Mouse (Mus musculus): ENCODE measurements around the gene Pard3. TPM values are rescaled to one million over a fixed set of nuclear protein-coding genes. Genes with fewer than 3 reads are reported as not detected.

Gene Pard3
- total RNA-seq, 2 experiments from 2014 or later, result not detected

GRCm38 (mm10) chr8:127324836-127325570 lies 261.3 kb downstream of the Pard3 start:
- ATAC-seq (replicated peaks; ENCODE audit: poor library complexity), result no peak

- no peak for ATAC-seq (replicated peaks; ENCODE audit: poor library complexity)
Measured at GRCm38 (mm10) chr8:127325749-127326148, 262.1 kb downstream of the Pard3 start.

- peak; percentile 95 for ATAC-seq (replicated peaks; ENCODE audit: poor library complexity)
Measured at GRCm38 (mm10) chr8:127330258-127331187, 266.8 kb downstream of the Pard3 start.

- peak; percentile 66 for ATAC-seq (replicated peaks; ENCODE audit: poor library complexity)
Measured at GRCm38 (mm10) chr8:127331751-127332150, 268.1 kb downstream of the Pard3 start.

- no peak for ATAC-seq (replicated peaks; ENCODE audit: poor library complexity)
Measured at GRCm38 (mm10) chr8:127335216-127335615, 271.5 kb downstream of the Pard3 start.

GRCm38 (mm10) chr8:127338183-127338582 lies 274.5 kb downstream of the Pard3 start:
- no peak for ATAC-seq (replicated peaks; ENCODE audit: poor library complexity)

- no peak for ATAC-seq (replicated peaks; ENCODE audit: poor library complexity)
Measured at GRCm38 (mm10) chr8:127341046-127341445, 277.4 kb downstream of the Pard3 start.

GRCm38 (mm10) chr8:127343115-127343514 lies 279.4 kb downstream of the Pard3 start:
- ATAC-seq (replicated peaks; ENCODE audit: poor library complexity), result no peak

GRCm38 (mm10) chr8:127344421-127344820 lies 280.7 kb downstream of the Pard3 start:
- ATAC-seq (replicated peaks; ENCODE audit: poor library complexity), result no peak

GRCm38 (mm10) chr8:127345912-127346423 lies 282.3 kb downstream of the Pard3 start:
- no peak for ATAC-seq (replicated peaks; ENCODE audit: poor library complexity)

GRCm38 (mm10) chr8:127347890-127348495 lies 284.3 kb downstream of the Pard3 start:
- ATAC-seq (replicated peaks; ENCODE audit: poor library complexity), result no peak

GRCm38 (mm10) chr8:127361796-127362195 lies 298.1 kb downstream of the Pard3 start:
- no peak for ATAC-seq (replicated peaks; ENCODE audit: poor library complexity)

GRCm38 (mm10) chr8:127368347-127368746 lies 304.7 kb downstream of the Pard3 start:
- ATAC-seq (replicated peaks; ENCODE audit: poor library complexity), result no peak

- ATAC-seq (replicated peaks; ENCODE audit: poor library complexity), result no peak
Measured at GRCm38 (mm10) chr8:127371326-127371949, 307.7 kb downstream of the Pard3 start.

GRCm38 (mm10) chr8:127377775-127378174 lies 314.1 kb downstream of the Pard3 start:
- no peak for ATAC-seq (replicated peaks; ENCODE audit: poor library complexity)

GRCm38 (mm10) chr8:127378994-127379858 lies 315.5 kb downstream of the Pard3 start:
- no peak for ATAC-seq (replicated peaks; ENCODE audit: poor library complexity)

GRCm38 (mm10) chr8:127381259-127381658 lies 317.6 kb downstream of the Pard3 start:
- ATAC-seq (replicated peaks; ENCODE audit: poor library complexity), result no peak

GRCm38 (mm10) chr8:127392700-127393099 lies 329.0 kb downstream of the Pard3 start:
- no peak for ATAC-seq (replicated peaks; ENCODE audit: poor library complexity)

- no peak for ATAC-seq (replicated peaks; ENCODE audit: poor library complexity)
Measured at GRCm38 (mm10) chr8:127395488-127395887, 331.8 kb downstream of the Pard3 start.

- ATAC-seq (replicated peaks; ENCODE audit: poor library complexity), result no peak
Measured at GRCm38 (mm10) chr8:127405815-127406214, 342.1 kb downstream of the Pard3 start.

All from megakaryocyte progenitor cell, adult 5-6 weeks (primary cell).